Mouse (Mus musculus) right cerebral cortex, postnatal 36 days (tissue): Measurements from ENCODE around the gene Gm10073.
"Not testable (repeated sequence)": the region's sequence is repeated elsewhere in the genome, so short reads cannot be mapped to it uniquely, and the experiment has no call there.

Source experiments
- DNase-seq, 2 experiments: peaks; one replicate each; pipeline ENCODE4 v3.0.0; 2022; ENCODE audit warnings: low spot score in 2 of 2, mixed read lengths in 1 of 2

Gene Gm10073

GRCm38 (mm10) chr8:106573168-106573567, at the start of gene Gm10073:
Gene Gm10073 (minus strand): TSS chr8:106573461.
- not testable (repeated sequence) for DNase-seq

- DNase-seq: no peak
Measured at GRCm38 (mm10) chr8:106623016-106623415, 49.8 kb upstream of the Gm10073 start.

GRCm38 (mm10) chr8:106620488-106620887, 47.2 kb upstream of the Gm10073 start:
- DNase-seq: no peak

- DNase-seq: no peak
Measured at GRCm38 (mm10) chr8:106619549-106620245, 46.4 kb upstream of the Gm10073 start.

GRCm38 (mm10) chr8:106618324-106618723, 45.1 kb upstream of the Gm10073 start:
- no peak for DNase-seq

GRCm38 (mm10) chr8:106617865-106618264, 44.6 kb upstream of the Gm10073 start:
- no peak for DNase-seq

GRCm38 (mm10) chr8:106617196-106617595, 43.9 kb upstream of the Gm10073 start:
- no peak for DNase-seq

GRCm38 (mm10) chr8:106616679-106617078, 43.4 kb upstream of the Gm10073 start:
- DNase-seq: no peak

- no peak for DNase-seq
Measured at GRCm38 (mm10) chr8:106615661-106616299, 42.5 kb upstream of the Gm10073 start.

- DNase-seq: no peak
Measured at GRCm38 (mm10) chr8:106614704-106615103, 41.4 kb upstream of the Gm10073 start.

- DNase-seq: no peak
Measured at GRCm38 (mm10) chr8:106612047-106612446, 38.8 kb upstream of the Gm10073 start.

- DNase-seq: no peak
Measured at GRCm38 (mm10) chr8:106610958-106611640, 37.8 kb upstream of the Gm10073 start.

- DNase-seq: no peak
Measured at GRCm38 (mm10) chr8:106609076-106609903, 36.0 kb upstream of the Gm10073 start.

GRCm38 (mm10) chr8:106608425-106608824, 35.2 kb upstream of the Gm10073 start:
- DNase-seq: no peak

- not testable (repeated sequence) for DNase-seq
Measured at GRCm38 (mm10) chr8:106607783-106608182, 34.5 kb upstream of the Gm10073 start.

GRCm38 (mm10) chr8:106606601-106607145, 33.4 kb upstream of the Gm10073 start:
- no peak for DNase-seq

- no peak for DNase-seq
Measured at GRCm38 (mm10) chr8:106606121-106606520, 32.9 kb upstream of the Gm10073 start.

GRCm38 (mm10) chr8:106605657-106606056, 32.4 kb upstream of the Gm10073 start:
- no peak for DNase-seq

GRCm38 (mm10) chr8:106603933-106604332, 30.7 kb upstream of the Gm10073 start:
- no peak for DNase-seq

- no peak for DNase-seq
Measured at GRCm38 (mm10) chr8:106603131-106603819, 30.0 kb upstream of the Gm10073 start, which contains the start of gene Cdh1. Gene Cdh1 (plus strand): TSS chr8:106603351.
